Mouse (Mus musculus): ENCODE data around the gene Rln3.

Rln3 gene

DNA sequence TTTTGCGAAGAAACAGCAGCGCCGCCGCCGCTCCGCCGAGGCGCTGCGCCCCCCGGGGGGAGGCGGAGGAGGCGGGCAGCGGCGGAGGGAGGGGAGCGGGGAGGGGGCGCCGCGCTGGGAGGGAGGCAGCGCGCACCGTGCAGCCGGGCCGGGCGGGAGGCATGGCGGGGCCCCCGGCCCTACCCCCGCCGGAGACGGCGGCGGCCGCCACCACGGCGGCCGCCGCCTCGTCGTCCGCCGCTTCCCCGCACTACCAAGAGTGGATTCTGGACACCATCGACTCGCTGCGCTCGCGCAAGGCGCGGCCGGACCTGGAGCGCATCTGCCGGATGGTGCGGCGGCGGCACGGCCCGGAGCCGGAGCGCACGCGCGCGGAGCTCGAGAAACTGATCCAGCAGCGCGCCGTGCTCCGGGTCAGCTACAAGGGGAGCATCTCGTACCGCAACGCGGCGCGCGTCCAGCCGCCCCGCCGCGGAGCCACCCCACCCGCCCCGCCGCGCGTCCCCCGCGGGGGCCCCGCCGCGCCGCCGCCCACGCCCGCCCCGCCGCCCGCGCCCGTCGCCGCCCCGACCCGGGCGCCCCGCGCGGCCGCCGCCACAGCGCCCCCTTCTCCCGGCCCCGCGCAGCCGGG lies 47.2 kb downstream of the Rln3 start, which contains the start of gene Samd1:
Samd1 (plus strand) TSS at position 162 of the 631 bp plus-strand sequence.
- peak; percentile 52 for DNase-seq (ENCODE audit: low read depth, low spot score)

DNA sequence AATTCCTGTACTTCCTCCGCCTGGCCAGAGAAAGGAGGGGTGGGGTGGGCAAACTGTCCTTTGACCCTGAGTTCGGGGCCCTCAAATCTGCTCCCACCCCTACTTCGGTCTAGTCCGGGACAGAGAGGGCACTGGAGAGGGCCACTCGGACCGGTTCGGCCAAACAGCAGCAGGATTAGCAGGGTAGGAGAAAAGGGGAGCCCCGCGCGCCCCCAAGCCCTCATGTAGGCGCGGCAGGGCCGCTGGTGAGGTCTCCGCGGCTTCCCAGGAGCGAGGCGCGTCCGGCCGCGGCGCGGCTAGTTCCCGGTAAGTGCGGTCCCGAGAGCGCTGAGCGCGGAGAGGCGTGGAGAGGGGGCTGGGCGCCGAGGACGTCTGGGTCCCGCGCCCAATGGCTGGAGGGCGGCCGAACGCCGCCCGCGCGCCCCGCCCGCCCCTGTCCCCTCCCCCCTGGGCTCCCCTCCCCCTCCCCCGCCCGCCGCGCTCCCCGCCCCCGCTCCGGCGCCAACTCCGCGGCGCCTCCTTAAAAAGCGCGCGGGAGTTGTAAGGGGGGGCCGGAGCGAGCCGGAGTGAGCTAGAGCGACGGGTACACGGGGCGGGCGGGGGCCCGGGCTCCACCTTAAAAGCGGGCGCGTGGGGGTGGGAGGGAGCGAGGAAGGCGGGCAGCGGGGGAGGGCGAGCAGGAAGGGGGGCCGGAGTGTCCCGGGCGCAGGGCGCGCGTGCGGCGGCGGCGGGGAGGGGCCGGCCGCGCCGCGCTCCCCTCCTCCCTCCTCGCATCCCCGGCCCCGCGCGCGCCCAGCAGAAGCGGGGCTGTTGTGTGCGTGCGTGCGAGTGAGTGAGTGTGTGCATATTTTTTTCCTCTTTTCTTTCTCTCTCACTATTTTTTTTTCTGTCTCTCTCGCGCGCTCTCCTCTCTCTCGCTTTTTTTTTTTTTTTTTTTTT lies 48.0 kb downstream of the Rln3 start:
- peak; percentile 90 for DNase-seq (ENCODE audit: low read depth, low spot score)

DNA sequence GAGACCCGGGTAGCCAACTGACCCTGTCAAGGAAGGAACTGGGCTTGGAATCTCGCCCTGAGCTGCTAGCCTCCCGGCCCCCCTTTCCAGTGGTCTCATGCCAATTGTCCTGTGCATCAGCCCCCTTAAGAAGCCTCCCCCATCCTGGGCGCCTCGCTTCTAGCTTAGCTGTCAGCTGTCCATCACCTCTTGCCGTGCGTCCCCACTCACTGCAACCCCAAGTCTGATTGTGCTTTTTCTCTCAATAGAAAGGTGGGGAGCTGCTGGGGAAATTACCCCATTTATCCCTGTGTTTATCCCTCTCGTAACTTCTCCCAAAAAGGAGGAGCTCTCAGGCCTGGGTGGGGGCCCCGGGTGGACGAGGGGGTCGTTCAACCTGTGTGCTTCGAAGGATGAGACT lies 48.8 kb downstream of the Rln3 start:
- no peak for DNase-seq (ENCODE audit: low read depth, low spot score)

DNA sequence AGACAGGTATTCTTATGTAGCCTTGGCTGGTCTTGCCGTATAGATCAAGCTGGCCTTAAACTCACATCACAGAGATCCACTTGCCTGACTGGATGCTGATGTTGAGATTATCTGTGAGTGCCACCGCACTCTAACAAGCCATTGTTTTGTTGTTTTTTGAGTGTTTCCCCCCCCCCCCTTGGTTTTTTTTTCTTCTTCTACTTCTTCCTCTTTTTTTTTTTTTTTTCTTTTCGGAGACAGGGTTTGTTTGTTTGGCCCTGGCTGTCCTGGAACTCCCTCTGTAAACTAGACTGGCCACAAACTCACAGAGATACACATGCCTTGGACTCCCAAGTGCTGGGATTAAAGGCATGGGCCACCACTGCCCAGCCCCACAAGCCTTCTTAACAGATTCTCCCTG lies 50.8 kb downstream of the Rln3 start:
- DNase-seq (ENCODE audit: low read depth, low spot score), result no peak

All from mesoderm, embryonic 11.5 days (tissue).